In genomic region chr12:112877607-112878020, GRCm38 (mm10) we compare ENCODE assay signal across 8 mouse cellular contexts. TPM values are rescaled to one million over a fixed set of nuclear protein-coding genes. Genes with fewer than 3 reads are reported as not detected.
DNase-seq lines count a peak whose midpoint lies in the region; ATAC-seq lines count a peak whose summit lies in the region.

No protein-coding gene starts in this region.

- ATAC-seq in lung, embryonic 15.5 days (ENCODE audit: borderline replicate concordance, extremely low read depth, low FRiP score, low TSS enrichment): peak; percentile 60
- ATAC-seq in forebrain, embryonic 12.5 days (ENCODE audit: low FRiP score): 0 out of 2 replicates have a peak, but pooled peaks have one; percentile 18
- peak; percentile 21; the same call in 1 of the 2 replicates for ATAC-seq in limb, embryonic 13.5 days (ENCODE audit: low FRiP score, low read depth)
- ATAC-seq in granulocyte monocyte progenitor cell, adult 5-6 weeks (replicated peaks; ENCODE audit: poor library complexity, severe bottlenecking): no peak

- H3K9me3 ChIP-seq in lung, embryonic 15.5 days: no peaks in the 10 kb centered on the region
- no peaks in the 10 kb centered on the region for H3K9me3 ChIP-seq in forebrain, embryonic 12.5 days
- no peaks in the 10 kb centered on the region for H3K9me3 ChIP-seq in limb, embryonic 13.5 days

- no peaks in the 10 kb centered on the region for H3K36me3 ChIP-seq in lung, embryonic 15.5 days
- no peaks in the 10 kb centered on the region for H3K36me3 ChIP-seq in forebrain, embryonic 12.5 days (replicated peaks)
- H3K36me3 ChIP-seq in limb, embryonic 13.5 days: no peaks in the 10 kb centered on the region

- peaks cover 42% of the 10 kb centered on the region for H3K4me1 ChIP-seq in lung, embryonic 15.5 days
- peaks cover 22% of the 10 kb centered on the region for H3K4me1 ChIP-seq in forebrain, embryonic 12.5 days
- H3K4me1 ChIP-seq in limb, embryonic 13.5 days: peaks cover 35% of the 10 kb centered on the region

- H3K4me3 ChIP-seq in lung, embryonic 15.5 days: peak overlapping the region; percentile 40
- H3K4me3 ChIP-seq in forebrain, embryonic 12.5 days (replicated peaks): peak overlapping the region; percentile 37
- peak overlapping the region; percentile 49 for H3K4me3 ChIP-seq in limb, embryonic 13.5 days

- peak overlapping the region; percentile 61; the same call in 1 of the 2 replicates for H3K27ac ChIP-seq in lung, embryonic 15.5 days
- no peak overlapping the region for H3K27ac ChIP-seq in forebrain, embryonic 12.5 days
- H3K27ac ChIP-seq in limb, embryonic 13.5 days: 0 out of 2 replicates have a peak overlapping the region, but pooled peaks have one; percentile 28

- DNase-seq in lung, postnatal 14 days: no peak
- peak; percentile 12 for DNase-seq in retina, embryonic 14.5 days (ENCODE audit: low spot score)
- no peak for DNase-seq in layer of hippocampus, adult 9-10 months (ENCODE audit: low spot score)
- DNase-seq in gastrocnemius, postnatal 10 days: no peak

- peak overlapping the region; percentile 34 for H3K9ac ChIP-seq in lung, embryonic 15.5 days
- peak overlapping the region; percentile 45 for H3K9ac ChIP-seq in forebrain, embryonic 12.5 days
- H3K9ac ChIP-seq in limb, embryonic 13.5 days: peak overlapping the region; percentile 60

- WGBS in lung, embryonic 15.5 days: under 1% methylated on average over 36 of the region's 37 CpGs
- WGBS in forebrain, embryonic 12.5 days: under 1% methylated on average over 32 of the region's 37 CpGs
- 1% methylated on average over 37 of the region's 37 CpGs for WGBS in limb, embryonic 13.5 days

- H3K27me3 ChIP-seq in lung, embryonic 15.5 days: peaks cover 62% of the 10 kb centered on the region
- peaks cover 82% of the 10 kb centered on the region for H3K27me3 ChIP-seq in forebrain, embryonic 12.5 days
- peaks cover 81% of the 10 kb centered on the region for H3K27me3 ChIP-seq in limb, embryonic 13.5 days

- peak overlapping the region; percentile 80 for H3K4me2 ChIP-seq in lung, embryonic 15.5 days
- peak overlapping the region; percentile 57 for H3K4me2 ChIP-seq in forebrain, embryonic 12.5 days
- H3K4me2 ChIP-seq in limb, embryonic 13.5 days (replicated peaks): peak overlapping the region; percentile 88

RNA-seq across cellular contexts. Expression of gene Gpr132, which starts 9.6 kb away (rescaled TPM):
- polyA plus RNA-seq in lung, embryonic 15.5 days (2015; fragmentation: Nextera tagmentation; extraction: Ambion mirVana): 0.13 and 0.79 TPM in 2 replicates
- polyA plus RNA-seq in forebrain, embryonic 12.5 days (2016; fragmentation: Nextera tagmentation; extraction: Ambion mirVana): not detected in 2 replicates
- polyA plus RNA-seq in limb, embryonic 13.5 days (2015; fragmentation: Nextera tagmentation; extraction: Ambion mirVana): 0.11 and 0.13 TPM in 2 replicates
- 10.4 and 20.5 TPM in 2 replicates for total RNA-seq in granulocyte monocyte progenitor cell, adult 5-6 weeks (2014; fragmentation: Nextera tagmentation)
- 5.8 and 6.2 TPM in 2 replicates for total RNA-seq in granulocyte monocyte progenitor cell, adult 5-6 weeks (2017)
- under 1 TPM in 1 of 2 experiments, not detected in 1; 0.09 TPM for total RNA-seq in gastrocnemius, postnatal 10 days (2021)

RNA-seq across cellular contexts. Expression of gene Cdca4, which starts 48.4 kb away (rescaled TPM):
- 125 and 129 TPM in 2 replicates for polyA plus RNA-seq in lung, embryonic 15.5 days (2015; fragmentation: Nextera tagmentation; extraction: Ambion mirVana)
- polyA plus RNA-seq in forebrain, embryonic 12.5 days (2016; fragmentation: Nextera tagmentation; extraction: Ambion mirVana): 144 and 149 TPM in 2 replicates
- 132 and 134 TPM in 2 replicates for polyA plus RNA-seq in limb, embryonic 13.5 days (2015; fragmentation: Nextera tagmentation; extraction: Ambion mirVana)
- 65.6 and 66.5 TPM in 2 replicates for total RNA-seq in granulocyte monocyte progenitor cell, adult 5-6 weeks (2014; fragmentation: Nextera tagmentation)
- 61.9 and 64.3 TPM in 2 replicates for total RNA-seq in granulocyte monocyte progenitor cell, adult 5-6 weeks (2017)
- 10 to 100 TPM in 1 of 2 experiments, 1 to 10 TPM in 1; 9.4 to 12.0 TPM for total RNA-seq in gastrocnemius, postnatal 10 days (2021)

RNA-seq across cellular contexts. Expression of gene Jag2, which starts 52.0 kb away (rescaled TPM):
- polyA plus RNA-seq in lung, embryonic 15.5 days (2015; fragmentation: Nextera tagmentation; extraction: Ambion mirVana): 6.2 and 7.2 TPM in 2 replicates
- 5.6 and 6.2 TPM in 2 replicates for polyA plus RNA-seq in forebrain, embryonic 12.5 days (2016; fragmentation: Nextera tagmentation; extraction: Ambion mirVana)
- 5.9 and 7.8 TPM in 2 replicates for polyA plus RNA-seq in limb, embryonic 13.5 days (2015; fragmentation: Nextera tagmentation; extraction: Ambion mirVana)
- total RNA-seq in granulocyte monocyte progenitor cell, adult 5-6 weeks (2014; fragmentation: Nextera tagmentation): 0.95 and 1.0 TPM in 2 replicates
- 0.22 and 1.4 TPM in 2 replicates for total RNA-seq in granulocyte monocyte progenitor cell, adult 5-6 weeks (2017)
- 10 to 100 TPM; 29.4 to 40.0 TPM for total RNA-seq in gastrocnemius, postnatal 10 days (2021)
